Mouse (Mus musculus) liver, adult 2 months (tissue): ENCODE results near the gene Helz. TPM values are rescaled to one million over a fixed set of nuclear protein-coding genes. Genes with fewer than 3 reads are reported as not detected.

Source experiments
- DNase-seq: peaks from one replicate; pipeline ENCODE4 v3.0.0-alpha.2; 2011; ENCODE audit warnings: low read depth, low spot score; ENCODE audit errors: extremely low read depth
- H3K27ac ChIP-seq: fragments of 200-500 bp; replicated peaks from 2 replicates; pipeline ENCODE4 v1.5.1; 2012; ENCODE audit warnings: low read depth, mild to moderate bottlenecking, control low read depth, inconsistent platforms, low read length; ENCODE audit not compliant: insufficient read depth
- H3K27me3 ChIP-seq: fragments of 200-500 bp; 2 replicates; pipeline ENCODE4 v1.6.1; 2012; ENCODE audit warnings: mild to moderate bottlenecking, moderate library complexity, low read length, inconsistent platforms; ENCODE audit not compliant: control insufficient read depth, insufficient read depth
- H3K36me3 ChIP-seq: fragments of 200-500 bp; 2 replicates; pipeline ENCODE4 v1.6.1; 2012; ENCODE audit warnings: low read length, inconsistent platforms; ENCODE audit not compliant: control insufficient read depth, insufficient read depth
- H3K4me1 ChIP-seq: fragments of 200-500 bp; 2 replicates; pipeline ENCODE4 v1.6.1; 2011; ENCODE audit warnings: low read length; ENCODE audit not compliant: control insufficient read depth, insufficient read depth
- H3K4me3 ChIP-seq: fragments of 200-500 bp; 2 replicates; pipeline ENCODE4 v1.5.1; 2011; ENCODE audit warnings: low read depth, mild to moderate bottlenecking, control low read depth, low read length, moderate library complexity; ENCODE audit not compliant: insufficient read depth
- H3K79me2 ChIP-seq: fragments of 200-500 bp; 2 replicates; pipeline ENCODE4 v1.6.1; 2012; ENCODE audit warnings: inconsistent platforms, mild to moderate bottlenecking, low read length, moderate library complexity; ENCODE audit not compliant: control insufficient read depth, insufficient read depth
- H3K9ac ChIP-seq: fragments of 200-500 bp; 2 replicates; pipeline ENCODE4 v1.6.1; 2012; ENCODE audit warnings: low read depth, mild to moderate bottlenecking, control low read depth, inconsistent platforms, low read length
- CTCF ChIP-seq: fragments of 200-500 bp; IDR thresholded peaks from 2 replicates; pipeline ENCODE4 v1.5.1; 2011; ENCODE audit warnings: low read depth, low read length, control low read depth
- POLR2A ChIP-seq: fragments of 200-500 bp; IDR thresholded peaks from 2 replicates; pipeline ENCODE4 v1.6.1; 2011; ENCODE audit warnings: low read length, control low read depth; ENCODE audit not compliant: insufficient read depth; ENCODE audit errors: extremely low read depth
- WGBS: fragments of 180-500 bp; shearing (Covaris S2); methylation state at CpG from one replicate; pipeline ENCODE4 v1.1.7; 2018; 5-methylcytosine and 5-hydroxymethylcytosine counted together
- polyA plus RNA-seq: library from polyadenylated mRNA; depleted of rRNA; stranded (reverse); fragments of >200 nt; gene quantifications from 2 replicates; pipeline ENCODE4 v1.2.3, GENCODE M21; 2012
- total RNA-seq: library from RNA; depleted of rRNA; stranded (reverse); fragments of >200 nt; gene quantifications from 2 replicates; pipeline ENCODE4 v1.2.3, GENCODE M21; 2014

The Helz gene
- total and polyA plus RNA-seq, 2 experiments: 5.3 to 6.4 TPM

DNA sequence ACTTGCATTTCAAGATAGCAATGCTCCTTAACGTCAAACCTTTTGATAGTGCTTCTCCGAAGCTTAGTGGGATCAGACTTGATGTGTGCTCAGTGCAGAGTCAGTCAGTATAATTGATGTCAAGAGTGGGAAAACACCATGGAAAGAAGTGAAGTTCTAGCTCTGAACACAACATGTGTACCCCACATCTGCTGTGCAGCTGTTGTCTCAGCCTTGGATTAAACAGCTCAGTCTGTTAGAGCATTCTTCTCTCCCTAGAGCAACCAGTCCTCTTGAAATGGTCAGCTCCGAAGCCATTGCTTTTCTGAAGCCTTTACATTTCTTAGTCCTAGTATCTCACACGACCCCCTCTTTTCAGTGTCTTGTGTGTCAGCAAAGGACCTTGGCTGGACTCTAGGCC lies 121.2 kb downstream of the Helz start:
- no peak for DNase-seq
- Histone ChIP-seq H3K4me1 (no peaks in the 10 kb centered on the region), H3K79me2 (no peaks in the 10 kb centered on the region), H3K27me3 (no peaks in the 10 kb centered on the region), H3K4me3 (no peak overlapping the region), H3K27ac (no peak overlapping the region), H3K9ac (no peak overlapping the region), H3K36me3 (peaks cover 64% of the 10 kb centered on the region)
- TF ChIP-seq POLR2A (no peak), CTCF (no peak)
- WGBS: 94% methylated on average over 4 of the region's 4 CpGs

DNA sequence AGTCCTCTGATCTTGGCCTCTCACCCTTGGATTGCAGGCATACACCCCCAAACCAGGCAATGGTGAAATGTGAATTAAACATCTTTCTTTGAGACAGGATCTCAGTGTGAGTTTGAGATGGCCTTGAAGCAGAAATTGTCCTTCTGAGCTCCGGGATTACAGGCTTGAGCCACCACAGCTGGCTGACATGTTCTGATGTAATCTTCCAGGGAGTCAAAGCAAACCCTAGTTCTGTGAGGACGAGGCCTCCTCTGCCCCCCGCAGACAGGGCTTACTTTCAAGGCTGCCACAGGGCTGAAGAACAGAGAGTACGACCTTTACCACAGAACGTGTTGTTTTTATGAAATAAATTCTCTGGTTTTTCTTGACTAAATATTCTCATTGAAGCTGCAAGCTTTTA lies 126.3 kb downstream of the Helz start:
- 90% methylated on average over 5 of the region's 5 CpGs for WGBS
- peaks cover 43% of the 10 kb centered on the region for H3K36me3 ChIP-seq
- DNase-seq: no peak

DNA sequence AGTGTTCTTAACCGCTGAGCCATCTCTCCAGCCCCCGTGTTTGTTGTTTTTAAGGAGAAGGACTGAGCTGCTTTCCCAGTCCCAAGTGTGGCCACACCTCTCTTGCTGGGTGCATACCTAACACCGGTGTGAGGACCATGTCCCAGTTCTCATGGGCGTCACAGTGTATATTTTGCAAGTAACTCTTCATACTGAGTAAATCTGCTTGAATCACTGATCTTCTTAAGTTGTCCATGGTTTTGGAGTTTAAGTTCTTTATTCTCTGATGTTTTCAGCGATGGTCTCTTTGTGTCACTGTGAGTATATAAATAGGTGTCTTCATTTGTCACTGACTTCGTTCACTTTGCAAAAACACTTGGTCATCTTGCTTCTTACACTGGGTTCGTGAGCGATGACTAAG lies 126.9 kb downstream of the Helz start:
- DNase-seq: no peak

More for the DNA sequence above, 126.3 kb downstream of the Helz start:
- Histone ChIP-seq H3K9ac (no peak overlapping the region), H3K4me3 (no peak overlapping the region), H3K27me3 (no peaks in the 10 kb centered on the region), H3K4me1 (no peaks in the 10 kb centered on the region), H3K79me2 (no peaks in the 10 kb centered on the region), H3K27ac (no peak overlapping the region)
- TF ChIP-seq POLR2A (no peak), CTCF (no peak)

DNA sequence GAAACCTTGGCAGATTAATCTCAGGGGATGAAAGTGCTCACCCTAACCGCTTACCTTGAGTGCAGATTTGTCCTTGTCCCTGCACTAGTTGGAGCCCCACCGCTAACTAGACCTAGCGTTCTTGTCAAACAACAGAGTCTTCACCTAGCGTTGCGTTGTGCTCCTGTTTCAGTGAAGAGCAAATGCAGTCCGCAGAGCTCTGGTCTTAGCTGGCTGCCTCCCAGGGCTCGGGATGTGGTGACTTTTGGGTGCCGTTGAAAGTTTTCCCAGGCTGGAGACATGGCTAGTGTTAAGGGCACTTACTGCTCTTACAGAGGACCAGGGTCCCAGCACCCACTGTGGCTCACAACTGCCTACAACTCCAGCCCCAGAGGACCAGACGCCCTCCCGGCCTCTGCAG lies 127.5 kb downstream of the Helz start:
- H3K9ac ChIP-seq: no peak overlapping the region
- peaks cover 37% of the 10 kb centered on the region for H3K36me3 ChIP-seq
- H3K27me3 ChIP-seq: no peaks in the 10 kb centered on the region
- WGBS: 89% methylated on average over 10 of the region's 10 CpGs
- H3K4me3 ChIP-seq: no peak overlapping the region
- no peak overlapping the region for H3K27ac ChIP-seq
- DNase-seq: no peak
- H3K4me1 ChIP-seq: no peaks in the 10 kb centered on the region
- TF ChIP-seq CTCF (no peak), POLR2A (no peak)
- H3K79me2 ChIP-seq: no peaks in the 10 kb centered on the region

More for the DNA sequence above, 126.9 kb downstream of the Helz start:
- Histone ChIP-seq H3K36me3 (peaks cover 41% of the 10 kb centered on the region), H3K27me3 (no peaks in the 10 kb centered on the region), H3K79me2 (no peaks in the 10 kb centered on the region), H3K9ac (no peak overlapping the region), H3K4me1 (no peaks in the 10 kb centered on the region), H3K4me3 (no peak overlapping the region), H3K27ac (no peak overlapping the region)
- WGBS: 95% methylated on average over 8 of the region's 8 CpGs
- TF ChIP-seq POLR2A: no peak
- TF ChIP-seq CTCF: no peak

DNA sequence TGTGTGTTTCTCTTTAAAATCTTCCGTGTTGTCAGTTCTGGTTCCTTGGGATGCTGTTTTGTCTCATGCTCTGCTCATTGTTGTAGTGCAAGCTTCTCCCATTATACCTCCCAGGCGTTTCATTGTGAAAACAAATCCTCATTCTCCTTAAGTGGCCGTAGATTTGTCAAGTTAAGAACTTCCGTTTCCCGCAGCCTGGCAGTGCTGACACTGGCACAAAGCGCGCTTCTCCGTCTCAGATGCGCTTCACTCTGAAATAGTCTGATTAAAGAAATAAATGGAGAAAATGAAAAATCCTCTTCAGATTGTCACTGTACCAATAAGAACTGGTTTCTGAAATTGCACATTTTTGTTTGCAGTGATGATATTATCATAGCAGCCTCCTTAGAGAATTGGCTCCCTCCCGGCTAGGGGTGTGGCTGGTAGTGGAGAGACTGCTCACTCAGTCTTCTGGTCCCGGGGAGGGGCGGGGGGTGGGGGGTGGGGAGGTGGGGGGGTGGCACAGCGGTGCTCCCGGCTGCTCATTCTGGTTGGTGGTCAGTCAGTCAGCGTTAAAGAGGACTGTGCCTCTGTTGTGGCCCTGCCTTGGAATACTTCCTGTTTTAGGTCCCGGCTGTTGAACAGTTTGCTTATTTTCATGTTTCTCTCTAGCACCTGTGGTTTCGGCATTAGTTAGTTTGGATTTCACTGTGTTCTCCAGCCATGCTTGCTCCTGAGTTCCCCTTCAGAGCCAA lies 128.6 kb downstream of the Helz start:
- Histone ChIP-seq H3K9ac (no peak overlapping the region), H3K27ac (no peak overlapping the region), H3K79me2 (no peaks in the 10 kb centered on the region), H3K36me3 (peaks cover 28% of the 10 kb centered on the region), H3K27me3 (no peaks in the 10 kb centered on the region), H3K4me1 (no peaks in the 10 kb centered on the region), H3K4me3 (no peak overlapping the region)
- 86% methylated on average over 17 of the region's 17 CpGs for whole genome bisulfite sequencing
- peak; percentile 5 for DNase-seq
- TF ChIP-seq POLR2A (no peak), CTCF (no peak)

DNA sequence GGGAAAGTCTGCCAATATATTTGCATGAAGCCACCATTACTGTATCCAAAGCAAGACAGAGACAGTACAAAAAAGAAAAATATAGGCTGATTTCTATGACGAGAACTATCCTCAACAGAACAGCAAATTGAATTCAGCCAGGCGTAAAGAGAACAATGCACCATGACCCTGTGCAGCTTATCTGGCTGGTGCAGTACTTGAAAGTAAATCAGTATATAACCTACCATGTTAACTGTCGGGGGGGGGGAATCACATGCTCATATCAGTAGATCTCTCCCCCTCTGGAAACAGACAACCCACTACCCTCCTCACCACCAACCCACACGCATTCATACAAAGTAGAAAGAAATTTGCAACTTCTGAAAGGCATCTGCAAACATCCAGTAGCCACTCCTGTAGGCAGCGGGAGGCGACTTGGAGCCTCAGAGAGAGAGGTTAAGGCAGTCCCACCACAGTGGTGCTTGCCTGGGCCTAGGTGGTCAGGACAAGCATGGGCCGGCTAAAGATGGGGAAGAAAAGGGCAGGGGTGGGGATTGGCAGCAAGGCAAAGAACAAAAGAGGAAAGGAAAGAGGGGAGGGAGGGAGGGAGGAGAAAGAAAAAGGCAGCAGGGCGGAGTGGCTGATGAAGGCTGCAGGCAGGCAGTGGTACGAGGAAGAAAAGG lies 135.1 kb downstream of the Helz start:
- Histone ChIP-seq H3K9ac (no peak overlapping the region), H3K27ac (no peak overlapping the region), H3K4me1 (no peaks in the 10 kb centered on the region), H3K36me3 (peaks cover 8% of the 10 kb centered on the region; the same call in 1 of the 2 replicates), H3K27me3 (no peaks in the 10 kb centered on the region), H3K4me3 (no peak overlapping the region), H3K79me2 (no peaks in the 10 kb centered on the region)
- 96% methylated on average over 9 of the region's 9 CpGs for WGBS
- DNase-seq: no peak
- TF ChIP-seq CTCF: no peak
- TF ChIP-seq POLR2A: no peak
